Mouse (Mus musculus): Measurements from ENCODE around the gene Polr2f. TPM values are rescaled to one million over a fixed set of nuclear protein-coding genes. Genes with fewer than 3 reads are reported as not detected.

The Polr2f gene
- total RNA-seq, 2 experiments from 2014 or later, result 98.4 to 106 TPM

Other genes starting within 250 kb of the Polr2f start
- gene Gm49510, start 241.3 kb upstream of the Polr2f start, total RNA-seq (2021), result under 1 TPM; 0.48 to 0.73 TPM
- gene Sh3bp1, start 241.2 kb upstream of the Polr2f start, total RNA-seq (2021), result 10 to 100 TPM; 20.4 to 24.3 TPM
- gene Pdxp, start 227.1 kb upstream of the Polr2f start, total RNA-seq (2021), result 100 to 1,000 TPM; 165 to 180 TPM
- 10 to 100 TPM; 19.6 to 21.3 TPM for gene Lgals1, start 214.3 kb upstream of the Polr2f start, total RNA-seq (2021)
- gene Nol12, start 206.1 kb upstream of the Polr2f start, total RNA-seq (2021), result 10 to 100 TPM; 37.7 to 37.9 TPM
- 10 to 100 TPM; 16.4 to 16.8 TPM for gene Triobp, start 193.3 kb upstream of the Polr2f start, total RNA-seq (2021)
- gene H1f0, start 112.6 kb upstream of the Polr2f start, total RNA-seq (2021), result 10 to 100 TPM; 91.8 to 96.6 TPM
- gene Galr3, start 99.1 kb upstream of the Polr2f start, total RNA-seq (2021), result under 1 TPM; 0.53 to 0.55 TPM
- gene Ankrd54, start 78.1 kb upstream of the Polr2f start, total RNA-seq (2021), result 10 to 100 TPM; 19.1 to 21.1 TPM
- 10 to 100 TPM; 66.3 to 69.3 TPM for gene Eif3l, start 65.8 kb upstream of the Polr2f start, total RNA-seq (2021)
- 10 to 100 TPM; 23.8 to 24.1 TPM for gene Micall1, start 32.1 kb upstream of the Polr2f start, total RNA-seq (2021)
- gene 1700088E04Rik, start 244 bp downstream of the Polr2f start, total RNA-seq (2021), result 10 to 100 TPM; 11.7 to 12.2 TPM
- 10 to 100 TPM; 24.5 to 25.4 TPM for gene Sox10, start 24.2 kb downstream of the Polr2f start, total RNA-seq (2021)
- 10 to 100 TPM; 49.9 to 54.6 TPM for gene Pick1, start 88.2 kb downstream of the Polr2f start, total RNA-seq (2021)
- under 1 TPM; 0.37 to 0.53 TPM for gene Gm49486, start 88.4 kb downstream of the Polr2f start, total RNA-seq (2021)
- under 1 TPM in 1 of 2 experiments, not detected in 1; 0.37 TPM for gene Slc16a8, start 113.8 kb downstream of the Polr2f start, total RNA-seq (2021)
- gene Baiap2l2, start 144.5 kb downstream of the Polr2f start, total RNA-seq (2021), result 1 to 10 TPM; 2.3 to 3.7 TPM
- gene Pla2g6, start 187.4 kb downstream of the Polr2f start, total RNA-seq (2021), result 10 to 100 TPM; 20.6 to 22.4 TPM
- 1 to 10 TPM; 1.3 to 1.8 TPM for gene Maff, start 205.6 kb downstream of the Polr2f start, total RNA-seq (2021)

All from left cerebral cortex, postnatal 25 days (tissue).